Mouse (Mus musculus) stomach, postnatal 0 days (tissue): ENCODE data around the gene Itgb1bp1.

Experiments used
- CTCF ChIP-seq: IDR thresholded peaks from 2 replicates; pipeline ENCODE4 v1.5.1; 2016; ENCODE audit warnings: antibody characterized with exemption, low read depth, mild to moderate bottlenecking, moderate library complexity
- EP300 ChIP-seq: optimal IDR thresholded peaks from 2 replicates; pipeline ENCODE3; 2016; ENCODE audit warnings: antibody characterized with exemption

- no peak for TF ChIP-seq CTCF
- TF ChIP-seq EP300, result no peak
Measured at GRCm38 (mm10) chr12:21329661-21330400, 43.7 kb upstream of the Itgb1bp1 start.
